Mouse (Mus musculus) urinary bladder, adult 18-20 months (tissue): ENCODE measurements around the gene Dhodh.
A peak's percentile ranks its signal among the peaks of the same experiment; 100 is the strongest.

ENCODE experiments used
- DNase-seq, 2 experiments: peaks; one replicate each; pipeline ENCODE4 v3.0.0; 2022; ENCODE audit warnings: low spot score in 2 of 2, mixed read lengths in 2 of 2

The Dhodh gene

DNA sequence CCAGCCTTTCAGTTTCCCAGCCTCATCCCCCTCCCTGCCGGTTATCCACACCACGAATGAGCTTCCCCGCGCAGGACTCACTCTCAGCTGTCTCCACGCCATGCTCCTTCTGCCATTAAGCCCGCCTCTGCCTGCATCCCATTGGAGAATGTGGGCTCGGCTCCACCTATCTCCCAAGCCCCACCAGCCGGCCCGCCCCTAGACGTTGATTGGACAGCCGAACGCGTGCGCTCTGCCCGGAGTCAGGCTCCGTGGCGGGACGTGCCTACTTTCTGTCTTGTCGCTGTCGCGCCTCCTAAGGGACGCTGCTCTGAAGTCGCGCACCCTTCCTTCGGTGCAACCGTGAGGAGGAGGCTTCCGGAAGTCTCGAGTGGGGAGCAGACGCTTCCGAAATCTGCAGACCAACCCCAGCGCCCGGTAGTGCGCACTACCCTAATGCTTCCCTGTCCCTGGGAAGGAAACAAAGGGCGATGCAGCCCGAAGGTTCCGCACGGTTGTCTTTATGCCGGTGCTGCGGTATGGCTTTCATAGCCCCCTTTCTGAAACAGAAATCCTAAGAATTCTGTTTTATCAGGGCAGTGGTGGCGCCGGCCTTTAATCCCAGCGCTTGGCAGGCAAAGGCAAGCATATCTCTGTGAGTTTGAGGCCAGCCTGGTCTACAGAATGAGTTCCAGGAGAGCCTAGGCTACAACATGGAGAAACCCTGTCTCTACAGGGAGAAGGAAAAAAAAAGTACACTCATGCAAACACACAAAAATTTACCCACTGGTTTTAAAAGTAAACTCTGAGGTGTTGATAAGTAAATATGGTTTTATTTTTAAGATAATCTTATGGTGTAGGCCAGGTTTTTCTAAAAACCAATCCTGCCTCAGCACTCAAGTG, at the start of gene Dhodh:
Dhodh (minus strand) TSS at position 403 of the 882 bp plus-strand sequence.
- DNase-seq: peak; percentile 94

DNA sequence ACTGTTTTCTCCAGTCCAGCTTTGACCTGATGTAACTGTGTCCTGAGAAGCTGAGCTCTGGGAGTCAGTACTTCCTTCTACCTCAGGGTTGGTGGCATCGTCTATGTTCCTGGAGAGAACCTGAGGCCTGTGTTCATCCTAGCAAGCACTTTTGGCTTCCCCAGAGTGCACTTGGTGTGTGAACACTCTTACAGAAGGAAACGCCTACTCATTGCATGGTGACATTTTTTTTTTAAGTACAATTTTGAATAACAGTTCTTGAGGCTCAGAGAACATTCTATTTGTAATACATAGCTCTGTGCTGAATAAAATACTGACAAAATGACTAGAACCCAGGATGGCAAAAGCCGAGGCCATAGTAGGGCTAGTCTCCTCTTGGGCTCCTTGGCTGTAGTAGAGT, 48.4 kb upstream of the Dhodh start:
- no peak for DNase-seq

GRCm38 (mm10) chr8:109650801-109651200, 42.3 kb upstream of the Dhodh start:
- no peak for DNase-seq

GRCm38 (mm10) chr8:109648469-109648868, 40.0 kb upstream of the Dhodh start:
- DNase-seq: no peak

GRCm38 (mm10) chr8:109647331-109647730, 38.9 kb upstream of the Dhodh start:
- DNase-seq: no peak

DNA sequence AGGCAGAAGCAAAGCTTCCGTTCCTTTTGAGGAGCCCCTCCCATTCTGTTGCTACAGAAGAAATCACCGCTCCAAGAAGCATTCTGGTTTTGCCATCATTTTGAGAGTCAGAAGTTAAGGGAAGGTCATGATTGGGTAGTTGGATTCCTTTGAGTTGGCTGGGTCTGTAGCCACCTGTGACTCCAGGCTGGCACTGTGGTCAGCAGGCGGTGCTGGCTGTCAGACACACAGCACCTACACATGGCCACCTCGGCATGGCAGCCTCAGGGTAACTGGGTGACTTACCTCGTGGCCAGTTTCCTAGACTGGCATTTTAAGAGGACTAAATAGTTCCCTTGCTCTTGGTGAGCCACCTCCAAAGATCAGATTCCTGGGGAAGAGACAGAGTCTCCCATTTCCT, 32.8 kb upstream of the Dhodh start:
- DNase-seq: no peak

GRCm38 (mm10) chr8:109640410-109640809, 31.9 kb upstream of the Dhodh start:
- DNase-seq: no peak

GRCm38 (mm10) chr8:109638851-109639250, 30.4 kb upstream of the Dhodh start:
- DNase-seq: no peak

DNA sequence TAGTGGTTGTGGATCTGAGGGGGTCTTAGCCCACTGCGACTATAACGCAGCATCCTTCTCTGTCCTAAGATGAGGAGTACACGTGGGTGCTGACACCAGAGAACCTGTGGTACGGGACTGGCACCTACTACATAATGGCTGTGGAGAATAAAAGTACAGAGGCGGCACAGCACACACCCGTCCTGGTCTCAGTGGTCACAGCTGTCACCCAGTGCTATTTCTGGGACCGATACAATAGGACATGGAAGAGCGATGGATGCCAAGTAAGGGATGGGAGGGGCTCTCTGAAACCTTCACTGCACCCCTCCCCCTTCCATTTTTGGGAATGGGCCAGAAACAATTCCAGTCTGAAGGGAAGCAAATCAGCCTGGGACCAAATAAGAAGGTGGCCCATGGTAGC, 26.7 kb upstream of the Dhodh start:
- no peak for DNase-seq

GRCm38 (mm10) chr8:109632498-109632897, 24.0 kb upstream of the Dhodh start:
- DNase-seq: no peak

- DNase-seq: no peak
These were observed 20.2 kb upstream of the Dhodh start for GRCm38 (mm10) chr8:109628638-109629037.

DNA sequence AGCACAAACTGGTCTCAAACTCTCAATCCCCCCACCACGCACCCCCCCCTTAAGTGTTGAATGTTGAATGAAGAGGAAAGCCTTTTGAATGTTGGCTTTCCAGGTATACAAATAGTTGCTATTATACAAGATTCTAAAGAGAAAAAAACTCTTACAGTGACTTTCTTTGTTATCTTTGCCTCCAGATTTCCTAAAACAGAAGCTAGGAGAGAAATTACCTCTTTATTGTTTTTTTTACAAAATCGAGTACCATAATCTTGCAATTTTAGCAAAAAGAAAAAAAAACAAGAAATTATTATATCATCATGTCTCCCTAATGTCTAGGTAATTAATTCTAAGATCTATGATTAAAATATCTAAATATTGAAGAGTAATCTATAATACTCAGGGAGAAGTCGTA, 7.1 kb upstream of the Dhodh start:
- DNase-seq: no peak

GRCm38 (mm10) chr8:109614243-109615210, 6.1 kb upstream of the Dhodh start, which contains the start of gene Pkd1l3:
Gene Pkd1l3, plus strand, starts transcription at chr8:109614517.
- no peak for DNase-seq

DNA sequence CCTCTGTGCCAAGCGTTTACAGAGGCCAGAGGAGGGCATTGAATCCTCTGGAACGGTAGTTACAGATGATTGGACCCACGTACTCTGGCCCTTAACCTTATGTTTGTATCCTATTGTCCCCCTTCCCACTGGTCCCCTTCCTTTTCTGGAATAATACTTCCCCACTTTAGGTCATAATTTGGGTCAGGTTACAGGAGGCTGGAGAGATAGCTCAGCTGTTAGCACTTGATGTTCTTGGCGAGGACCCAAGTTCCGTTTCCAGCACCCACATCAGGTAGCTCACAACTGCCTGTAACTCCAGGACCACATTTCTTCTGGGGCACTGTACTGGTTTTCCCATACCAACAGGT, 655 bp upstream of the Dhodh start:
- DNase-seq: no peak

DNA sequence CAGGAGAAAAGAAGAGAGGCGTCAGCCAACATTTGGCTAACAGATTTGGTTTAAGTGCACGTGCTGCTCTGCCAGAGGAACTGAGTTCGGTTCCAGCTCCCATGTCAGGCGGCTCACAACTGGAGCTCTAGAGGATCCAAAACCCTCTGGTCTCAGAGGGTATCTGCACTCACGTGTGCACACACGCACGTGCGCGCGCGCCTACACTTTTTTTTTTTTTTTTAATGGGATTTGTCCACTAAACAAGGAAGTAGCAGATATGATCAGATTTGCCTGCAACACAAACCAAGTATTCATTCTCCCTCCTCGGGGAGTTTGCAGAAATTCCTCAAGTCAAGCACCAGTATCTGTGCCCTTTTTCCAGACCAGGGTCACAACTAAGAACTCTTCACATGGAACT, 823 bp downstream of the Dhodh start:
- no peak for DNase-seq

- DNase-seq: no peak
These were observed 1.7 kb downstream of the Dhodh start for GRCm38 (mm10) chr8:109606725-109607124.

DNA sequence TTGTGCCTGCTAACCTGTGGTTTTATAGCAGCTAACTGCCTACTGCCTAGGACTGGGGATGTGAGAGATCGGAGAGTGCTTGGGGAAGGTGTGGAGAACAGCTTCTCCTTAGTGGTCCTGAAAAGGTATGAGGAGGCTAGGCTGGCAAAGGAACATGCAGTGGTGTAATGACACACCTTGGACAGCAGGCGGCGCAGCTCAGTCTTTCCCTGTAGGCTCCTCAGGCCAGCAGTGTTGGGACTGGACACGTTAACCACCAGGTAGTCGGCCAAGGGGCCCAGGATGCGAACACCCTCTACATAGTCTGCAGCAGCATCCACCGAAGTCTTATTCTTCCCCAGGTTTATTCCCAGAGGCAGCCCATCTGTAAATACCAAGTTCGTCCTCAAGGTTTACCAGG, 12.6 kb downstream of the Dhodh start:
- peak in 1 of 2 experiments; percentile 59 for DNase-seq

DNA sequence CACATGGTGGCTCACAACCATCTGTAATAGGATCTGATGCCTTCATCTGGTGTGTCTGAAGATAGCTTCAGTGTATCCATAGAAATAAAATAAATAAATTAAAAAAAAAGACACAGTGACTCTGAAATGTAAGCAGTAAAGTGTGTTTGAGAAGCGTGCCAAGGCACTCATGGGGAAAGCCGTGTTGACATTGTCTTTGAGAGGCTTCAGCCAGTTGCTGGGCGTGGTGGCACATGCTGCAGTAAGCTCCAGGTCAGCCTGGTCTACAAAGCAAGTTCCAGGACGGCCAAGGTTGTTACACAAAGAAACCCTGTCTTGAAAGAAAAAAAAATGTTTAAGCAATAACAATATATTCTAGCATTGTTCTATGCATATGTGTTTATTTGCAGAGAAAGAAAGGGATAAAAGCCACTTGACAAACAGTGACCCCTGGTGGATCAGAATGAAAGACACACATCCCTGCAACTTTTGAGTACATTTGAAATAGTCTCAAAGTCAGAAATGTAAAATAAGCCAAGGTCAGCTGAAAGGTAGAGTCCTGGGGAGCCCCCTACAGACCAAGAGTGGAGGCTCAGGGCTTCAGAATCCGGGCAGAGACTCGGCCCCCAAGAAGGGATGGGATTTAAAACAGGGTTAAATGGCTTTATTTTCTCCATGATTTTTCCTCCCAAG, 15.2 kb downstream of the Dhodh start:
- DNase-seq: no peak

DNA sequence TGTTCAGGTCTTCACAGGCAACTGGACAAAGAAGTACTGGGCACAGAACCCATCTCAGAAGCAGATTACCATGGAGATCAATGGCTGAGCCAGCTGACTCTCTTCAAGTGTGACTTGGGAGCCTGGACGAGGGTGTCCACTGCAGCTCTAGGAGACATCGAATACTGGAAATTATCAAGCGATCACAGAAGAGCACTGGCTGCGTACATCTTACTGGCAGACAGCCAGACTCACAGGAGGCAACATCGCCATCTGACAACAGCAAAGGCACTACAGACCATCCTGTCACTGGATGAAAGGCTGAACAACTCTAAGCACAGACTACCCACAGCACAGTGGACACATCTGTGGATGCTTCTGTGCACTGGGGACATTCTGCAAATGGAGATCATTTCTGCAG, 16.3 kb downstream of the Dhodh start:
- DNase-seq: no peak

GRCm38 (mm10) chr8:109591367-109591766, 17.1 kb downstream of the Dhodh start:
- DNase-seq: no peak

DNA sequence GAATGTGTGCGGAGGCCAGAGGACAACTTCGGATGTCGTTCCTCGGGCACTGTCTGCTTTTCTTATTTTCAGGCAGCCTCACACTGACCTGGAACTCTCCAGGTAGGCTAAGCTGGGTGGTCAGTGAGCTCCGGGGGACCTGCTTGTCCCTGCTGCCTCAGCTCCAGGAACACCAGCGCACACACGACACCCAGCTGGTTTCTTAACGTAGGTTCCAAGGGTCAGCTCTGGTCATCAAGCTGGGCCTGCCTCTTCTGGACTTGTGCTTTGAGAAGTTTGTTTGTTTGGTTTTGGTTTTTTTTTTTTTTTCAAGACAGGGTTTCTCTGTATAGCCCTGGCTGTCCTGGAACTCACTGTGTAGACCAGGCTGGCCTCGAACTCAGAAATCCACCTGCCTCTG, 17.6 kb downstream of the Dhodh start:
- DNase-seq: no peak

- peak; percentile 65 to 69 for DNase-seq
These were observed 21.4 kb downstream of the Dhodh start for GRCm38 (mm10) chr8:109586972-109587504.
